Mouse (Mus musculus) adrenal gland, postnatal 10 days (tissue): Measurements from ENCODE around the gene Unk. TPM values are rescaled to one million over a fixed set of nuclear protein-coding genes. Genes with fewer than 3 reads are reported as not detected.

Experiments
- DNase-seq: peaks from one replicate; pipeline ENCODE4 v3.0.0; 2021; ENCODE audit warnings: mixed read lengths
- total RNA-seq, 2 experiments: library from RNA; stranded (reverse); gene quantifications; 2 replicates each; pipeline ENCODE4 v1.2.3; 2021

Unk gene
- total RNA-seq, 2 experiments from 2014 or later = 21.0 to 26.0 TPM

DNA sequence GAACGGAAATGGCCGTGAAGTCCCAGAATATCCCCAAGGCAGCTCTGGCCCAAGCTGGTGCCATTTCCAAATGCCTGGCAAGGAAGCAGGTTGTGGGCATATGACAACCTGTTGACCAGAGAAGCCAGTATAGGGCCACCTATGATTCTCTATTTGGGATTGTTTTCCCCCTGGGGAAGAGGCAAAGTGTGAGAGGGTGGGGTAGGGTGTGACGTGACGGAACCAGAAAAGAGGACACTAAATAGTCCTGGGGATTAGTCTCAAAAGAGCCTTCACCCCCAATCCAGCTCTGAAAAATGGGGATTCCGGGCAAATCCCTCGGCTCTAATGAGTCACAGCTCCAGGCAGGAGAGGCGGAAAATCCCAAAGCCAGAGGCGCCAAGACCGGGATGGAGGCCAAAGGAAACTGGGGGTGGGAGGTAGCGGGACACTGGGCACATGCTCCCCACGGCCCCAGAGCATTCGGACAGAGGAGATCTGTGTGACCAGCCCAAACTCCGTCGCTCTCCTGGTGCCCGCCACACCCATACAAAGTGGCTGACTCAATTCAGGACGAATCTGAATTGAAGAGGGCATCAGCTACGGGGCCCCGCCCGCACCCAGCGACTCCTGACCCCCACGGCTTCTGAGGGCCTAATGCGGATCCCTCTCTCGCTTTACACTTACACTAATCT, 78.5 kb downstream of the Unk start:
- DNase-seq = peak; percentile 76

DNA sequence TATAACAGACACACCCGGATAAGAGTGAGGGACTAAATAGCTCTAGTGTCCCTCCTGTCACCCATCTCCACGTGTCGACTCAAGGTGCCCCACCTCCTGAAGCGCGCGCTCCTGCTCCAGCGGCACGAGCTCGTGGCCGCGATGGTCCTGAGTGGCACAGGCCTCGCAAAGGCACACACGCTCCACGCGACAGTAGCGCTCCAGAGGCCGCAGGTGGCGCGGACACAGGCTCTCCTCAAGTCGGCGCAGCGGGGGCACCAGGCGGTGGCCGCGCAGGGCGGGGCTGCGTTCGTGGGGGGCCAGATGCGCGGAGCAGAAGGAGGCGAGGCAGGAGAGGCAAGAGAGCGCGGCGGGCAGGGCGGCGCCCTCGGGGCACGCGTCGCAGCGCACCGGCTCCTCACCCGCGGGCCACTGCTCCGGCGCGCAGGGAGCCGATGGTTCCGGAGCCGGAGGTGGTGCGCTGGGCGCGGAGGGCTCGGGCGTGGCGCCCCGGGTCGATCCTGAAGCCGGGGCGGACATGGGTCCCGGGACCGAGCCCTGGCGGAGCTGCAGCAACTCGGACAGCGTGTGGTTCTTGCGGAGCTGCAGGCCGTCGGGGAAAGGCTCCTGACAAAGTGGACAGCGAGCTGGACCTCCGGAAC, 79.4 kb downstream of the Unk start:
- peak; percentile 53 for DNase-seq

DNA sequence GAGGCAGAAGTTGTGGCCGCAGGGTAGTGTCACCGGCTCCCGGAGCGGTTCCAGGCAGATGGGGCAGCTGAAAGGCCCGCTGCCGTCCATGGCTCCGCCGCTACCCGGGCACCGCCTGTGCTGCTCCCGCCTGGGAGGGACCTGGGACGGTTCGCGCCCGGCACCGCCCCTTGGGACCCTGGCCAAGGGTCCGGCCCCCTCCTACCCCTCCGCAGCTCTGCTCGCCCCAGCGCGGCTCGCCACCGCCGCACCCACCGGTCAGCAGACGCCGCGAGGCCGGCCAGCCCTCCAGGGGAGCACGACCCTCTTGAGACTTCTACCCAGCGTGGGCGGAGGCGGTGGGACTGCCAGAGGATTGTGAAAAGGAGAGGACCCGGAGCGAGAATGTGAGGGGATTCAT, 80.0 kb downstream of the Unk start:
- DNase-seq = peak; percentile 86

DNA sequence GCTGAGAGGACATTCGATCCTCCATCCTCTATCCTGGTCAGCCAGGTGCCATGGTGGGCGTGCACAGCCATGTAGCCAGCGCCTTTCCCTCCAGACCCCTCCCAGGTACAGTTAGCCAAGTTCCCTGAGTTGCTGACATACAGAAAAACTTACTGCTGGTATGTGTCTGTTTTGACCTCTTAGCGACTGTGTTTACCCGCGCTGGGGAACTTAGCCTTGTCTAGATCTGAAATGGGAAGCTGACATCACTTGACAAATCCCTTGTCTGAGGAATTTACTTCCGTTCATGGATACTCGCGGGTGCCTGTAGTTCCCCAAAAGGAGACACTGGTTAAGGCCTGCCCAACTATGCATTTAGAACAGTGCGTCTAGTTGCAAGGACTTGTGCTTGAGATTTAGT, 80.4 kb downstream of the Unk start:
- DNase-seq = no peak

Other genes with a start within 250 kb of the Unk start
- 10 to 100 TPM; 43.3 to 47.0 TPM for gene Caskin2, start 216.7 kb upstream of the Unk start, total RNA-seq
- 10 to 100 TPM; 13.8 to 19.4 TPM for gene Tsen54, start 215.6 kb upstream of the Unk start, total RNA-seq
- 10 to 100 TPM; 12.7 to 14.0 TPM for gene Llgl2, start 206.3 kb upstream of the Unk start, total RNA-seq
- gene Myo15b, start 171.9 kb upstream of the Unk start, total RNA-seq = 1 to 10 TPM in 1 of 2 experiments, under 1 TPM in 1; 0.91 to 1.2 TPM
- gene Smim5, start 130.4 kb upstream of the Unk start, total RNA-seq = 1 to 10 TPM; 1.5 to 2.6 TPM
- gene Smim6, start 118.3 kb upstream of the Unk start, total RNA-seq = under 1 TPM in 1 of 2 experiments, not detected in 1; 0.30 TPM
- 10 to 100 TPM; 38.0 to 38.1 TPM for gene Sap30bp, start 97.0 kb upstream of the Unk start, total RNA-seq
- gene Recql5, start 96.8 kb upstream of the Unk start, total RNA-seq = 10 to 100 TPM; 17.8 to 24.5 TPM
- 1 to 10 TPM; 3.1 to 4.7 TPM for gene Itgb4, start 55.6 kb upstream of the Unk start, total RNA-seq
- gene Galk1, start 17.6 kb upstream of the Unk start, total RNA-seq = 10 to 100 TPM; 67.0 to 90.6 TPM
- gene H3f3b, start 2.4 kb upstream of the Unk start, total RNA-seq = 100 to 1,000 TPM; 401 to 426 TPM
- 1 to 10 TPM; 2.3 to 2.7 TPM for gene Unc13d, start 47.6 kb downstream of the Unk start, total RNA-seq
- 100 to 1,000 TPM; 103 to 110 TPM for gene Wbp2, start 56.7 kb downstream of the Unk start, total RNA-seq
- 10 to 100 TPM; 23.2 to 24.5 TPM for gene Trim47, start 96.9 kb downstream of the Unk start, total RNA-seq
- 1 to 10 TPM; 6.3 to 8.1 TPM for gene Trim65, start 100.8 kb downstream of the Unk start, total RNA-seq
- 10 to 100 TPM; 86.8 to 94.1 TPM for gene Mrpl38, start 108.5 kb downstream of the Unk start, total RNA-seq
- gene Fbf1, start 137.8 kb downstream of the Unk start, total RNA-seq = 10 to 100 TPM; 26.5 to 34.4 TPM
- 10 to 100 TPM; 17.8 to 24.4 TPM for gene Ten1, start 168.5 kb downstream of the Unk start, total RNA-seq
- 100 to 1,000 TPM; 177 to 242 TPM for gene Acox1, start 168.7 kb downstream of the Unk start, total RNA-seq
- gene Evpl, start 207.8 kb downstream of the Unk start, total RNA-seq = 1 to 10 TPM; 1.4 to 1.7 TPM
- 10 to 100 TPM; 63.3 to 64.9 TPM for gene Srp68, start 243.9 kb downstream of the Unk start, total RNA-seq